Mouse (Mus musculus) erythroblast, embryonic 14.5 days (primary cell): Measurements from ENCODE around the gene Cul9.

Experiments used
- GATA1 ChIP-seq: IDR thresholded peaks from 2 replicates; pipeline ENCODE4 v1.6.1; 2012; ENCODE audit warnings: low read length, inconsistent platforms, mixed read lengths
- TAL1 ChIP-seq: IDR thresholded peaks from 3 replicates; pipeline ENCODE4 v1.6.1; 2012; ENCODE audit warnings: low read length, inconsistent platforms, mixed read lengths

DNA sequence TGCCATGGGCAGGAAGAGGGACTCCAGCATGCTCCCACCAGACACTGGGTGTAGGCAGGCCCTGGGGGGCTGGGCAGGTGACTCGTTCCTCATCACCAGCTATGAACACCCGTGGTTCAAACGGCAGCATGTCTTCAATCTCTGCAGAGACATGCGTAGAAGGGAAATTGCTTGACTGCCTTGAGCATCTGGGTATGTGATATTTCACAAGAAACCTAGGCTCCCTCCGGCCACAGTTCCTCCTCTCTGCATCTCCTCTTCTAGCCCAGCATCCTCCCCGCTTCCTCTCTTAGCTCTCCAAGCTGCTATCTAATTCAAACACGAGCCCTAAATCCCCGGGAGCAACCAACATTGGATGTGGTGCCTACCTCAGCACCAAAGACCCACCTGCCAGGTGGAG, 40.1 kb upstream of the Cul9 start:
- TF ChIP-seq GATA1 (no peak), TAL1 (no peak)
